Mouse (Mus musculus): ENCODE results near the gene Pigc. TPM values are rescaled to one million over a fixed set of nuclear protein-coding genes. Genes with fewer than 3 reads are reported as not detected.

Gene Pigc
- 24.0 and 24.7 TPM in 2 replicates for polyA plus RNA-seq (2012; rRNA removed)

DNA sequence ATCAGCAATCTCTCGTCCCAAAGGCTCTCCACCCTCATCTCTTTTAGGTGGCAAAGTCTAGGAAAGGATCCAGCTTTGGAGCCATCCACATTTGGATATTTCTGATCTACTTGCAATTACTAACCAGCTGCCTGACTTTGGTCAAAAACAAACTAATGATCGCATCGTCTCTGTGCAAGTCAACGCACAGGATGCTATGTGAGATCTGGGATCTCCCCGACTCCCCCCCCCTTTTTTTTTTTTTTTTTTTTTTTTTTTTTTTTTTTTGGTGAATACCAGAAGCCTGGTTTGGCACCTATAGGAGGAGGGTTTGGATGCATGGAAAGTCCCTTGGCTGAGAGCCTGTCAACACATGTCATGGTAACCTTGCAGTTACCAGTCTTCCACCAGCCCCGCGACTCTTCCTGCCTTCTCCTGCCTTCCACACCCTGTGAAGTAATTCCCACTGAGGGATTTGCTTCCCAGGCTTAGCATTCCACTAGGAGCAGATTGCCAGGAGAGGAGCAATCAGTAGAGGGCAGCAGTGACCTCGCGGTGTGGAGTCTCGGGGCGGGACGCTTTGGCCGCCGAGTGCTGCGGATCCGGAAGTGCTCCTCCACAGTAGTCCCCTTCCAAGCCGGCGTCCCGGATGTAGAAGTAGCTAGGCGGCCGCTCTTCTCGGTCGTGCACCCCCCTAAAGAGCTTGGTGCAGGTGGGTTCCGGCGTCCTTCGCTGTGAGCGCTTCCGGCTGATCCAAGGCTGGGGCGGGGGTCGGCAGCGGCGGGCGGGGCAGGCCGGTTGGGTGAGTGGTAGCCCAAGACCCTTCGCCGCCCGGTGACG lies at the start of gene Pigc:
Gene Pigc, plus strand, starts transcription at position 598 of the 819 bp plus-strand sequence.

DNA sequence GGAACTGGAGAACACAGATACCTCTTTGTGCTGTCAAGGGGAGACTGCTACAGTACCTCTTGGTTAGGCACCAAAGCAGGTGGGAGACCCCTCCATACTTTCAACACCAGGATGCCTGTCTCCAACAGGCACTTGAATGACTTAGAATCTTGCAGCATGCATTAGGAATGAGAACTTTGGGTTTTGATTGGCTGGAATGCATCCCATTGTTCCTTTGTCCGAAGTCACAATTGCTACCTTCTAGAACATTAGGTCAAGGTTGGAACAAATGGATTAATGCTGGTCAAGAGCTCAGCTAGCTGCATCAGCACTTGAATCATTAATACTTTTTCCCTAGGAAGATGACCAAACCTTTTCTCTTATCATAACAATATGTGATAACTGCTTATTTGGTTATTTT lies 10.6 kb downstream of the Pigc start, which contains the start of gene 4930558K02Rik:
Gene 4930558K02Rik, minus strand, starts transcription at position 101 of the 400 bp plus-strand sequence.

Other genes starting within 250 kb of the Pigc start
- not detected in 2 replicates for gene Fasl, start 180.7 kb upstream of the Pigc start, polyA plus RNA-seq (2012; rRNA removed)
- 3.2 and 3.8 TPM in 2 replicates for gene Suco, start 92.5 kb upstream of the Pigc start, polyA plus RNA-seq (2012; rRNA removed)
- gene 4930558K02Rik, start 10.4 kb downstream of the Pigc start, polyA plus RNA-seq (2012; rRNA removed): not detected in 2 replicates

All from ovary, adult 2 months (tissue).